24 mouse cellular contexts compared by ENCODE assay signal in the genomic region with DNA sequence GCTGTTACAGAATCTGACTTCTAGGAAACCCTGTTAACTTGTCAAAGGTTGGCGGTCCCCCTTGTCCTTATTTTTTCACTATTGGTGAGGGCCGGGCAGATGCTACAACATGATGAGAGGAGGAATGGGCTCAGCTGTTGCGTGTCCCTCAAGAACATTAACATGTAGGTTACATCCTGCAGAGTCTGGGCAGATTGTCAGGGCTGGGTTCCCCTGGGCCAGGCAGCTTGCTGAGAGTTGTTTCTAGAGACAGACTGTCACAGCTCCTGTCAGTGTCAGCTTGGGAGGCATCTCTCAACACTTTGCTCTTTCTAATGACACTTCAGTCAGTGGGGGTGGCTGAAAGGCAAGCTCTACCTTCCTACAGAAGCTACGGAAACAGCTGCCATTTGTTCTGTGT. TPM values are rescaled to one million over a fixed set of nuclear protein-coding genes. Genes with fewer than 3 reads are reported as not detected.
DNase-seq lines count a peak whose midpoint lies in the region; ATAC-seq and TF ChIP-seq lines count a peak whose summit lies in the region.
"Had no signal": no experiment of that assay in that cellular context is flagged by ENCODE, and none has a peak within 500 bp of the region (broad histone marks: within the 10 kb centered on the region; RNA-seq: fewer than 3 reads in every experiment).

No protein-coding gene starts in this region.

- no peaks in the 10 kb centered on the region for H3K27me3 ChIP-seq in hindbrain, postnatal 0 days (ENCODE audit: insufficient read depth, low read length)
- H3K27me3 ChIP-seq in hindbrain, embryonic 11.5 days (ENCODE audit: control insufficient read depth, insufficient read depth, low read length) = no peaks in the 10 kb centered on the region
- H3K27me3 ChIP-seq: heart, embryonic 12.5 days; hindbrain, embryonic 15.5 days had no signal

- no peak for ATAC-seq in hindbrain, postnatal 0 days
- no peak for ATAC-seq in hindbrain, embryonic 11.5 days (ENCODE audit: low FRiP score)
- ATAC-seq: forebrain, embryonic 14.5 days; inflammation-experienced regulatory T-cells, adult 6 months; intestine, postnatal 0 days had no signal

- no peak for TF ChIP-seq CTCF in hindbrain, postnatal 0 days (IDR thresholded peaks at IDR 0.05; ENCODE audit: low read depth)

- intact Hi-C loops in left cerebral cortex, postnatal 4 days (cut with DNase I) = no loop called here
- intact Hi-C loops in left cerebral cortex, postnatal 14 days (cut with DNase I) = no loop called here

- H3K4me1 ChIP-seq in hindbrain, postnatal 0 days (ENCODE audit: insufficient read depth, low read length) = peaks cover 4% of the 10 kb centered on the region; the same call in 1 of the 2 replicates
- H3K4me1 ChIP-seq in hindbrain, embryonic 11.5 days (replicated peaks; ENCODE audit: control insufficient read depth, insufficient read depth, low read length) = peaks cover 4% of the 10 kb centered on the region
- H3K4me1 ChIP-seq: heart, embryonic 12.5 days had no signal

- H3K4me3 ChIP-seq in hindbrain, postnatal 0 days (ENCODE audit: low read length) = no peak overlapping the region
- H3K4me3 ChIP-seq in hindbrain, embryonic 11.5 days (ENCODE audit: low read depth, low read length) = no peak overlapping the region
- H3K4me3 ChIP-seq: embryonic facial prominence, embryonic 10.5 days; erythroblast, embryonic 14.5 days; forebrain, embryonic 10.5 days; gastrocnemius, adult 2 months; heart, embryonic 12.5 days; hindbrain, embryonic 10.5 days; hindbrain, embryonic 15.5 days had no signal

- WGBS in hindbrain, postnatal 0 days = 73% methylated on average over 4 of the region's 4 CpGs
- 90% methylated on average over 4 of the region's 4 CpGs for WGBS in hindbrain, embryonic 11.5 days

- no peak overlapping the region for H3K4me2 ChIP-seq in hindbrain, postnatal 0 days (ENCODE audit: low read depth, low read length)
- no peak overlapping the region for H3K4me2 ChIP-seq in hindbrain, embryonic 11.5 days (replicated peaks; ENCODE audit: low read depth, low read length)
- H3K4me2 ChIP-seq: heart, embryonic 12.5 days; hindbrain, embryonic 15.5 days had no signal

- DNase-seq in hindbrain, postnatal 0 days (ENCODE audit: low spot score) = peak; percentile 28
- no peak for DNase-seq in hindbrain, embryonic 11.5 days (ENCODE audit: low spot score)
- DNase-seq in left cerebral cortex, postnatal 4 days = peak; percentile 34
- DNase-seq in left cerebral cortex, postnatal 14 days (ENCODE audit: low spot score in 2 of 2) = no peak
- peak; percentile 9 for DNase-seq in cerebellum, adult 9-11 months
- peak; percentile 3 to 9 for DNase-seq in cerebellum, postnatal 36 days
- no peak for DNase-seq in urinary bladder, postnatal 25 days (ENCODE audit: low spot score)
- DNase-seq: adrenal gland, adult 8-10 months; adrenal gland, postnatal 36 days; gastrocnemius, adult 2 months; gastrocnemius, postnatal 25 days had no signal

- no peaks in the 10 kb centered on the region for H3K36me3 ChIP-seq in hindbrain, postnatal 0 days (ENCODE audit: insufficient read depth, low read length)
- no peaks in the 10 kb centered on the region for H3K36me3 ChIP-seq in hindbrain, embryonic 11.5 days (ENCODE audit: control insufficient read depth, insufficient read depth, low read length)
- H3K36me3 ChIP-seq: embryonic facial prominence, embryonic 10.5 days; forebrain, embryonic 10.5 days; heart, embryonic 12.5 days; hindbrain, embryonic 10.5 days; hindbrain, embryonic 15.5 days had no signal

- no peak overlapping the region for H3K27ac ChIP-seq in hindbrain, postnatal 0 days
- H3K27ac ChIP-seq in hindbrain, embryonic 11.5 days (ENCODE audit: low read depth, low read length) = no peak overlapping the region
- H3K27ac ChIP-seq: embryonic facial prominence, embryonic 10.5 days; forebrain, embryonic 10.5 days; gastrocnemius, adult 2 months had no signal

- no peak overlapping the region for H3K9ac ChIP-seq in hindbrain, postnatal 0 days (replicated peaks; ENCODE audit: low read length)
- no peak overlapping the region for H3K9ac ChIP-seq in hindbrain, embryonic 11.5 days (ENCODE audit: low read depth, low read length)
- H3K9ac ChIP-seq: heart, embryonic 12.5 days; hindbrain, embryonic 15.5 days had no signal

- H3K9me3 ChIP-seq in hindbrain, postnatal 0 days (ENCODE audit: low read length) = no peaks in the 10 kb centered on the region
- no peaks in the 10 kb centered on the region for H3K9me3 ChIP-seq in hindbrain, embryonic 11.5 days (ENCODE audit: control insufficient read depth, low read length)
- H3K9me3 ChIP-seq: embryonic facial prominence, embryonic 10.5 days; forebrain, embryonic 10.5 days; heart, embryonic 12.5 days; hindbrain, embryonic 10.5 days; hindbrain, embryonic 15.5 days had no signal

RNA-seq across cellular contexts. Expression of a gene that starts 16.2 kb away (rescaled TPM):
- total RNA-seq in hindbrain, postnatal 0 days (2014; rRNA removed) = 8.0 and 9.0 TPM in 2 replicates
- 2.3 and 2.7 TPM in 2 replicates for polyA plus RNA-seq in hindbrain, postnatal 0 days (2015; fragmentation: Nextera tagmentation; extraction: Ambion mirVana)
- polyA plus RNA-seq in hindbrain, embryonic 11.5 days (2014; fragmentation: Nextera tagmentation; extraction: Ambion mirVana) = 0.46 and 0.77 TPM in 2 replicates
- 1 to 10 TPM; 1.3 to 2.4 TPM for total RNA-seq in left cerebral cortex, postnatal 4 days (2021)
- 1 to 10 TPM; 3.1 to 4.3 TPM for total RNA-seq in left cerebral cortex, postnatal 14 days (2021)
- total RNA-seq: adrenal gland, postnatal 36 days; ES-E14; gastrocnemius, adult 2 months; gastrocnemius, postnatal 25 days; granulocyte monocyte progenitor cell, adult 5-6 weeks; heart, adult 8-10 months; heart, postnatal 25 days had no signal
- polyA plus RNA-seq: erythroblast, embryonic 14.5 days; heart, embryonic 12.5 days; inflammation-experienced regulatory T-cells, adult 6 months had no signal

Comparison
In these comparisons a context has a peak if more than half of its experiments do, and no peak if none do; other contexts are left out.
1. DNase-seq: peak in hindbrain, postnatal 0 days (single experiment), left cerebral cortex, postnatal 4 days (single experiment), cerebellum, adult 9-11 months (single experiment) and cerebellum, postnatal 36 days (2 of 2); none in hindbrain, embryonic 11.5 days (single experiment), left cerebral cortex, postnatal 14 days (0 of 2) and urinary bladder, postnatal 25 days (single experiment).